Mouse (Mus musculus): ENCODE data around the gene Kcnc1. TPM values are rescaled to one million over a fixed set of nuclear protein-coding genes. Genes with fewer than 3 reads are reported as not detected.

The Kcnc1 gene
- polyA plus RNA-seq, 1 experiment from 2014 or later: 3.6 TPM

- Histone ChIP-seq H3K4me2 (peak overlapping the region; percentile 83), H3K4me1 (peaks cover 45% of the 10 kb centered on the region), H3K9me3 (replicated peaks) (no peaks in the 10 kb centered on the region), H3K27ac (peak overlapping the region; percentile 73), H3K36me3 (ENCODE audit: poor library complexity, severe bottlenecking) (no peaks in the 10 kb centered on the region), H3K9ac (peak overlapping the region; percentile 88), H3K4me3 (peak overlapping the region; percentile 77), H3K27me3 (peaks cover 54% of the 10 kb centered on the region)
- peak; percentile 67 for ATAC-seq
- 2% methylated on average over 58 of the region's 64 CpGs for WGBS
Observed at GRCm38 (mm10) chr7:46396928-46397731, 833 bp downstream of the Kcnc1 start.

GRCm38 (mm10) chr7:46397732-46398333, 1.5 kb downstream of the Kcnc1 start:
- Histone ChIP-seq H3K36me3 (ENCODE audit: poor library complexity, severe bottlenecking) (no peaks in the 10 kb centered on the region), H3K4me3 (peak overlapping the region; percentile 77), H3K9ac (peak overlapping the region; percentile 88), H3K27me3 (peaks cover 54% of the 10 kb centered on the region), H3K27ac (no peak overlapping the region), H3K4me1 (peaks cover 45% of the 10 kb centered on the region), H3K4me2 (peak overlapping the region; percentile 83), H3K9me3 (replicated peaks) (no peaks in the 10 kb centered on the region)
- no peak for ATAC-seq
- WGBS: 13% methylated on average over 64 of the region's 70 CpGs

DNA sequence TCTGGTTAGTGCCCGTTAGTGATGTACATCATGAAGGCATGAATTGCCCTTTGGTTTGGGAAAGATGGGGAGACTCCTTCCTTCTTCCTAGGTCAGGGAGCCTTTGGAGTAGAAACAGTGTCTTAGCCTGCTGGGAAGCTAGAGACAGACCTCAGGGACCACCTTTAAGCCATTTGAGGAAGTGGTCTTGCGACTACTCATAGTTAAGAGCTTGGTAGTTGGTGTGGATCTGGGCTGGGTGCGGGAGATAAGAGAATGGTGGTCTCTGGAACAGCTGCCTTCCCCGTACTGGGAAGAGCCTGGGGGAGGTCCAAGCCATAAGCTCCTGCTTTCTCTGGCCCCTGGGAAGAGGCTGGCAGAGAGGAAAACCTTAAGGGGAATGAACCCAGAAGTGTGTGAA, 2.3 kb downstream of the Kcnc1 start:
- Histone ChIP-seq H3K27ac (no peak overlapping the region), H3K9me3 (replicated peaks) (no peaks in the 10 kb centered on the region), H3K36me3 (ENCODE audit: poor library complexity, severe bottlenecking) (no peaks in the 10 kb centered on the region), H3K27me3 (peaks cover 54% of the 10 kb centered on the region), H3K9ac (no peak overlapping the region), H3K4me2 (peak overlapping the region; percentile 83), H3K4me1 (peaks cover 45% of the 10 kb centered on the region), H3K4me3 (peak overlapping the region; percentile 77)
- no peak for ATAC-seq
- 73% methylated on average over 4 of the region's 4 CpGs for WGBS

DNA sequence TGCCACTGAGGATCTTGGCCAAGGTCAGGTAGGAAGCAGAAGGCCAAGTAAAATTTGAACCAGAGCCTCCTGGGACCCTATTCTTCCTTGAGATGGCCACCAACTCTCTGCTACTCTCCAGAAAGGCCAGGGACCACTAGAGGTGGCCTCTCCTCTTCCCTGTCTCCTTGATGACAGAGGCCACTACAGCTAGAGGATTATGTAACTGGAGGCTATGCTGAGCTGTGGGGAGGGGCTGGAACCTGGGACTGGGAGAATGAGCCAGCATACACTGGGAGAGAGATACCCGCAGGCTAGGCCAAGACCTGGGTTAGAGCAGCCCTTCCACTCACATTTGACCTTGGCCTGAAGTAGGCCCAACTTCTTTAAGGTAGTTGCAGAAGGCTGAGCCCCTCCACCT, 3.4 kb downstream of the Kcnc1 start:
- WGBS: 80% methylated on average over 1 of the region's 1 CpGs
- no peak overlapping the region for H3K27ac ChIP-seq
- ATAC-seq: no peak
- H3K4me3 ChIP-seq: peak overlapping the region; percentile 22; the same call in 1 of the 2 replicates
- H3K36me3 ChIP-seq (ENCODE audit: poor library complexity, severe bottlenecking): no peaks in the 10 kb centered on the region
- H3K4me1 ChIP-seq: peaks cover 45% of the 10 kb centered on the region
- peak overlapping the region; percentile 83 for H3K4me2 ChIP-seq
- peaks cover 45% of the 10 kb centered on the region for H3K27me3 ChIP-seq
- H3K9me3 ChIP-seq (replicated peaks): no peaks in the 10 kb centered on the region
- no peak overlapping the region for H3K9ac ChIP-seq

DNA sequence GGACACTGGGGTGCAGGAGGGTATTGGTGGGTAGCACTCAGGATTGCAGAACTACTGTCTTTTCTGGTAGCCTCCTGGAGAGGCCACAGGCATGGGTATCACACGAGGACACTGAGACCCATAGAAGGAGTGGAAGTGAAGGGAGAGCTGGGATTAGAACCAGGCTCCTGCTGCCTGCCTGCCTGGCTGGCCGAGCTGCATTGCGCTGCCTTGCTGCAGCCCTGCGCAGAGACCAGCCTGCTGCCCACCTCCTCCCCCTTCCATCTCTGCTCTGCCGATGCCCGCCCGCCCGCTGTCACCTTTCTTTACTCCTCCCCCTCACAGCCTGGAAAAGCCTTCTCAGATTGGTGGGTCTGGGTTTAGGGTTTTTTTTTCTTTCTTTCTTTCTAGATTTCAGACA, 4.0 kb downstream of the Kcnc1 start:
- Histone ChIP-seq H3K4me3 (peak overlapping the region; percentile 22), H3K27me3 (peaks cover 39% of the 10 kb centered on the region), H3K27ac (0 out of 2 replicates have a peak overlapping the region, but pooled peaks have one; percentile 10), H3K4me1 (peaks cover 45% of the 10 kb centered on the region), H3K9me3 (replicated peaks) (no peaks in the 10 kb centered on the region), H3K4me2 (peak overlapping the region; percentile 83), H3K36me3 (ENCODE audit: poor library complexity, severe bottlenecking) (no peaks in the 10 kb centered on the region), H3K9ac (peak overlapping the region; percentile 14; the same call in 1 of the 2 replicates)
- 37% methylated on average over 8 of the region's 8 CpGs for WGBS
- no peak for ATAC-seq

GRCm38 (mm10) chr7:46401371-46402180, 5.3 kb downstream of the Kcnc1 start:
- Histone ChIP-seq H3K4me2 (peak overlapping the region; percentile 83), H3K9me3 (replicated peaks) (no peaks in the 10 kb centered on the region), H3K4me3 (no peak overlapping the region), H3K27ac (no peak overlapping the region), H3K36me3 (ENCODE audit: poor library complexity, severe bottlenecking) (no peaks in the 10 kb centered on the region), H3K4me1 (peaks cover 40% of the 10 kb centered on the region), H3K27me3 (peaks cover 34% of the 10 kb centered on the region), H3K9ac (no peak overlapping the region)
- 82% methylated on average over 3 of the region's 3 CpGs for WGBS
- no peak for ATAC-seq

GRCm38 (mm10) chr7:46403616-46404485, 7.6 kb downstream of the Kcnc1 start:
- Histone ChIP-seq H3K4me3 (no peak overlapping the region), H3K27ac (no peak overlapping the region), H3K27me3 (peaks cover 12% of the 10 kb centered on the region), H3K9ac (no peak overlapping the region), H3K9me3 (replicated peaks) (no peaks in the 10 kb centered on the region), H3K36me3 (ENCODE audit: poor library complexity, severe bottlenecking) (no peaks in the 10 kb centered on the region), H3K4me2 (no peak overlapping the region), H3K4me1 (peaks cover 22% of the 10 kb centered on the region)
- 85% methylated on average over 15 of the region's 15 CpGs for WGBS
- no peak for ATAC-seq

DNA sequence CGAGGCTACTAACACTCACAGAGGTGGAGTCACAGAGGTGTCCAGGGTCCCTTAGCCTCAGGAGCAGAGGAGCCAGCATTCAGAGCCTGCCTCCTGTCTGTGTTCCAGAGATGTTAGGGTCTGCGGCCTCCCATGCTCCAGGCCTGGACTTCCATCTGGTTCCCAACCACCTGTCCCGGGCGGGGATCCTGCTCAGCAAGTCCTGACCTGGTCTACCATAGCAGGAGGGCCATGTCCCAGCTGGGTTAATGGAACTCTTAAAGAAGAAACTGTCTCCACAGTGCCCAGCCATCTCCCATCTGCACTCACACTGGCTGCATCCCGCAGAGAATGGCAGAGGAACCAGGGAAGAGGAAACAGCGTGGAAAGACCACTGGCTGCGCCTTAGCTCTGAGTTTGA, 8.5 kb downstream of the Kcnc1 start:
- H3K27ac ChIP-seq: no peak overlapping the region
- H3K9ac ChIP-seq: no peak overlapping the region
- no peak for ATAC-seq
- no peaks in the 10 kb centered on the region for H3K36me3 ChIP-seq (ENCODE audit: poor library complexity, severe bottlenecking)
- H3K9me3 ChIP-seq (replicated peaks): no peaks in the 10 kb centered on the region
- peaks cover 3% of the 10 kb centered on the region for H3K27me3 ChIP-seq
- WGBS: 86% methylated on average over 7 of the region's 7 CpGs
- no peak overlapping the region for H3K4me2 ChIP-seq
- peaks cover 13% of the 10 kb centered on the region for H3K4me1 ChIP-seq
- no peak overlapping the region for H3K4me3 ChIP-seq

GRCm38 (mm10) chr7:46408606-46409005, 12.3 kb downstream of the Kcnc1 start:
- Histone ChIP-seq H3K27me3 (no peaks in the 10 kb centered on the region), H3K4me3 (no peak overlapping the region), H3K9me3 (replicated peaks) (no peaks in the 10 kb centered on the region), H3K4me2 (no peak overlapping the region), H3K36me3 (ENCODE audit: poor library complexity, severe bottlenecking) (no peaks in the 10 kb centered on the region), H3K4me1 (no peaks in the 10 kb centered on the region), H3K27ac (no peak overlapping the region), H3K9ac (no peak overlapping the region)
- ATAC-seq: no peak
- 83% methylated on average over 9 of the region's 9 CpGs for WGBS

- 39% methylated on average over 12 of the region's 12 CpGs for WGBS
- Histone ChIP-seq H3K9me3 (replicated peaks) (no peaks in the 10 kb centered on the region), H3K27ac (no peak overlapping the region), H3K27me3 (no peaks in the 10 kb centered on the region), H3K4me1 (no peaks in the 10 kb centered on the region), H3K36me3 (ENCODE audit: poor library complexity, severe bottlenecking) (no peaks in the 10 kb centered on the region), H3K4me2 (no peak overlapping the region), H3K4me3 (no peak overlapping the region), H3K9ac (no peak overlapping the region)
- no peak for ATAC-seq
Observed at GRCm38 (mm10) chr7:46409204-46409789, 13.0 kb downstream of the Kcnc1 start.

GRCm38 (mm10) chr7:46410727-46411126, 14.4 kb downstream of the Kcnc1 start:
- H3K9me3 ChIP-seq (replicated peaks): no peaks in the 10 kb centered on the region
- ATAC-seq: no peak
- 91% methylated on average over 6 of the region's 6 CpGs for WGBS
- no peaks in the 10 kb centered on the region for H3K4me1 ChIP-seq
- H3K36me3 ChIP-seq (ENCODE audit: poor library complexity, severe bottlenecking): no peaks in the 10 kb centered on the region
- H3K27me3 ChIP-seq: no peaks in the 10 kb centered on the region
- H3K4me3 ChIP-seq: no peak overlapping the region
- H3K4me2 ChIP-seq: no peak overlapping the region
- H3K9ac ChIP-seq: no peak overlapping the region
- no peak overlapping the region for H3K27ac ChIP-seq
